Mouse (Mus musculus) megakaryocyte, embryonic 14.5 days (primary cell): ENCODE results near the gene Pdp2. TPM values are rescaled to one million over a fixed set of nuclear protein-coding genes. Genes with fewer than 3 reads are reported as not detected.
"Not testable (repeated sequence)": the region's sequence is repeated elsewhere in the genome, so short reads cannot be mapped to it uniquely, and the experiment has no call there.

Source experiments
- H3K27me3 ChIP-seq: replicated peaks from 2 replicates; pipeline ENCODE3; 2012; ENCODE audit warnings: inconsistent platforms
- H3K36me3 ChIP-seq: replicated peaks from 2 replicates; pipeline ENCODE3; 2012; ENCODE audit warnings: low read length, inconsistent platforms, mixed read lengths
- H3K4me1 ChIP-seq: 2 replicates; pipeline ENCODE4 v1.6.1; 2012; ENCODE audit warnings: inconsistent platforms
- H3K4me3 ChIP-seq: replicated peaks from 2 replicates; pipeline ENCODE3; 2012; ENCODE audit warnings: moderate library complexity, mild to moderate bottlenecking, inconsistent platforms
- H3K9me3 ChIP-seq: 2 replicates; pipeline ENCODE4 v1.6.1; 2012; ENCODE audit warnings: inconsistent platforms
- FLI1 ChIP-seq: IDR thresholded peaks from 2 replicates; pipeline ENCODE4 v1.6.1; 2012; ENCODE audit warnings: low read length, inconsistent platforms, mixed read lengths
- GATA1 ChIP-seq: IDR thresholded peaks from 3 replicates; pipeline ENCODE4 v1.6.1; 2012; ENCODE audit warnings: mixed read lengths, low read length, inconsistent platforms, borderline replicate concordance
- polyA plus RNA-seq: library from polyadenylated mRNA; stranded (reverse); fragments of >175 nt; gene quantifications from 2 replicates; pipeline ENCODE4 v1.2.3, GENCODE M21; 2012; ENCODE audit warnings: low replicate concordance; ENCODE audit not compliant: insufficient read depth

Pdp2 gene
- polyA plus RNA-seq, 1 experiment: 1.3 TPM

DNA sequence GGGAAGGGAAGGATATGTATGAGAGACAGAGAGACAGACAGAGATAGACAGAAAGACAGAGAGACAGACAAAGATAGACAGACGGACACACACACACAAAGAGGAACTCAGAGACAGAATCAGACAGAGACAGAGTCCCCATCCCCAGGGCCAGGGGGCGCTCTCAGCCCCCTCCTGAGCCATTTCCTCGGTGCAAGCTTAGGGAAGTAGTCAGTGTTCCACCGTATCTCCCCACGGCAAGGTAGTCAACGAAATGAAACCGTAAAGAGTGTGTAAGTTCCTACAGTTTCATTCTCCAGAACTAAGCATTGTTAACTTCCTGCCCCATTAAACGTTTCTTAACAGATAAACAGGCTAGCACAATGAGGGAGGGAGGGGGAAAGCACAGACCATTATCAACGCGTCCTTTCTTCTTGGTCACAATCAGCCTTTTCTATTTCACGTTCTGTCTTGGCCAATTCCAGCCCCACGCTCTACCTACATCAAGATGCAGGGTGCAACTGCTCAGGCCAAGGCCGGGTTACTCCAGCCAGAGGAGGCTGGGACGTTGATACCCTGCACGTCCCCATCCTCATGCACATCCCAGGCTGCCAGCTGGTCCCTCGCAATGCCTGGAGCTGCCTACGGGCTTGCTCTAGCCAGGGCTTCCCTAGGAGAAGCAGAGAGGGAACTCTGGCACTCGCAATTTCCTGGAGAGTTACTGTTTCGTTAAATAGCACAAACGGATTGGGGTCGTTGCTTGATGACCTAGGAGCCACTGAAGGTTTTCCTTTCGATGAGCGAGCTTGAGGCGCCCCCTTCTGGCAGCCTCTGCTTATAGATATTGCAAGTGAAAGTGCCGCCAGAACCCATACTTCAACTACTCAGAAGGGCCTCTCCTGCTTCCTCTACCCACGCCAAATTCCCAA is 20.6 kb upstream of the Pdp2 start:
- Histone ChIP-seq H3K4me1 (peaks cover 33% of the 10 kb centered on the region), H3K9me3 (no peaks in the 10 kb centered on the region), H3K27me3 (no peaks in the 10 kb centered on the region), H3K36me3 (no peaks in the 10 kb centered on the region), H3K4me3 (peak overlapping the region; percentile 97)
- TF ChIP-seq FLI1 (no peak), GATA1 (no peak)

DNA sequence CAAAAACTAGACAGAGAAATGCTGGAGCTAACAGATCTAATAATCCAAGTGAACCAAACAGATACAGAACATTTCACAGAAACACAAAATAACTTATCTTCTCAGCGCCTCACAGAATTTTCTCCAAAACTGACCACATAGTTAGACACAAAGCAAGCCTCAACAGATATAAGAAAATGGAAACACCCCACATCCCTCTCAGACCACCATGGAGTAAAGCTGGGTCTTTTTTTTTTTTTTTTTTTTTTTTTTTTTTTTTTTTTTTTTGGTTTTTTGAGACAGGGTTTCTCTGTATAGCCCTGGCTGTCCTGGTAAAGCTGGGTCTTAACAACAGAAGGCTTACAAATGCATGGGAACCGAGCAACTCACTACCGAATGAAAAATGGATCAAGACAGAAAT is 14.4 kb upstream of the Pdp2 start:
- no peak for TF ChIP-seq FLI1
- no peak for TF ChIP-seq GATA1
- Histone ChIP-seq H3K36me3 (no peaks in the 10 kb centered on the region), H3K27me3 (no peaks in the 10 kb centered on the region), H3K4me3 (no peak overlapping the region), H3K9me3 (0 out of 2 replicates have a peak, but pooled peaks cover 2% of the 10 kb centered on the region), H3K4me1 (peaks cover 23% of the 10 kb centered on the region)

DNA sequence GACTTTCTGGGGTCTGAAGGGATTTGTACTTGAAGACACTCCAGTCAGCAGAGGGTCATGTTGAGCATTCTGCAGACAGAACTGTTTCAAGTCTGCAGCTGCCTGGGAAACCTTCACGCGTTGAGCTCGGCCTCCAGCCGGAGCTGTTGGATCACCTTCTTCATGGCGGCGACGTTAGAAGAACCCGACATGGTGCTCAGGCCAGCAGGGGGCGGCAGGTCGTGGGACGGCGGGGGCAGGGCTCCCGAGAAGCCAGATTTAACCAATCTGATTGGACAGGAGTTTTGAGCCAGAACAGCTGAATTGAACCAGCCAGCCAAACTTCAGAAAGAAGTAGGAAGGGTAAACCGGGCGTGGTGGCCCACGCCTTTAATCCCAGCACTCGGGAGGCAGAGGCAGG is 13.6 kb upstream of the Pdp2 start:
- H3K36me3 ChIP-seq, H3K4me3 ChIP-seq, H3K9me3 ChIP-seq, H3K27me3 ChIP-seq: not testable (repeated sequence)
- H3K4me1 ChIP-seq: peaks cover 23% of the 10 kb centered on the region

- H3K27me3 ChIP-seq: peaks cover 1% of the 10 kb centered on the region
- TF ChIP-seq FLI1 (no peak), GATA1 (no peak)
- H3K4me1 ChIP-seq: peaks cover 4% of the 10 kb centered on the region; the same call in 1 of the 2 replicates
- H3K36me3 ChIP-seq: no peaks in the 10 kb centered on the region
- peaks cover 11% of the 10 kb centered on the region for H3K9me3 ChIP-seq
- H3K4me3 ChIP-seq: no peak overlapping the region
These were observed 6.7 kb upstream of the Pdp2 start for GRCm38 (mm10) chr8:104584522-104584921.

DNA sequence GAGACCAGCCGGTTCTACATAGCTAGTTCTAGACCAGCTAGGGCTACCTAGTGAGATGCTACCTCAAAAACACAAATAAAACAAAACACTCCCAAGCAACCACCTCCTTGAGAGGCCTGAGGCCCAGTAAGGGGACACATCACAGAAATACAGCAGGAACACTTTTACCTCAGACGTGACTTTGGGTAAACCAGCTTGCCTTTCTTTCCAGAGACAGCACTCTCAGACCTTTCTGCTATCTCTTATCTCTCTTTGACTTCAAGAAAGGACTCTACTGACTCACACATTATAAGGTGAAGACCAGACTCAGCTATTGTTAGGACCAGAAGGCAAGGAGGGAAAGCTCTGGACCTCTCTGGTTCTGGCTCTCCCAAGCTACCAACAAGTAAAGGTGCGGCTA is 967 bp upstream of the Pdp2 start:
- Histone ChIP-seq H3K27me3 (peaks cover 1% of the 10 kb centered on the region), H3K4me1 (peaks cover 53% of the 10 kb centered on the region), H3K9me3 (no peaks in the 10 kb centered on the region), H3K36me3 (peaks cover 22% of the 10 kb centered on the region), H3K4me3 (no peak overlapping the region)
- TF ChIP-seq GATA1 (no peak), FLI1 (no peak)

GRCm38 (mm10) chr8:104591856-104592255 is 605 bp downstream of the Pdp2 start:
- no peak for TF ChIP-seq GATA1
- TF ChIP-seq FLI1: no peak
- Histone ChIP-seq H3K27me3 (peaks cover 1% of the 10 kb centered on the region), H3K36me3 (peaks cover 37% of the 10 kb centered on the region), H3K4me1 (peaks cover 61% of the 10 kb centered on the region), H3K9me3 (no peaks in the 10 kb centered on the region), H3K4me3 (peak overlapping the region; percentile 97)

DNA sequence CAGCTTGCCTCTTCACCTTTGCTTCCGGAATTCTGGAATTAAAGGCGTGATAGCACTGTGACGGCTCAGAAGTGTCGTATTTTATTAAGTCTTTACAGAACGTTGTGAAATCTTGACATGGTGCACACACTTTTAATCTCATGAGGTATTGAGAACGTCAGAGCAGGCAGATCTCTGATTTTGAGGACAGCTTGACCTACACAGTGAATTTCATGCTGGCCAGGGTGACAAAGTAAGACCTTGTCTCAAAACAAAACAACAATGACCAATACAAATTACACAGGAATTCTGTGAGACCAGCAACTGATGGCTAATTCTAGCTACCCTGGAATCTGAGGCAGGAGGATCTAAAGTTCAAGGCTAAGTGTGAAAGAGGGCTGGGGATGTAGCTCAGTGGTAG is 1.3 kb downstream of the Pdp2 start:
- Histone ChIP-seq H3K9me3 (no peaks in the 10 kb centered on the region), H3K4me1 (peaks cover 61% of the 10 kb centered on the region), H3K27me3 (no peaks in the 10 kb centered on the region), H3K36me3 (peaks cover 44% of the 10 kb centered on the region), H3K4me3 (peak overlapping the region; percentile 97)
- TF ChIP-seq FLI1 (no peak), GATA1 (no peak)

DNA sequence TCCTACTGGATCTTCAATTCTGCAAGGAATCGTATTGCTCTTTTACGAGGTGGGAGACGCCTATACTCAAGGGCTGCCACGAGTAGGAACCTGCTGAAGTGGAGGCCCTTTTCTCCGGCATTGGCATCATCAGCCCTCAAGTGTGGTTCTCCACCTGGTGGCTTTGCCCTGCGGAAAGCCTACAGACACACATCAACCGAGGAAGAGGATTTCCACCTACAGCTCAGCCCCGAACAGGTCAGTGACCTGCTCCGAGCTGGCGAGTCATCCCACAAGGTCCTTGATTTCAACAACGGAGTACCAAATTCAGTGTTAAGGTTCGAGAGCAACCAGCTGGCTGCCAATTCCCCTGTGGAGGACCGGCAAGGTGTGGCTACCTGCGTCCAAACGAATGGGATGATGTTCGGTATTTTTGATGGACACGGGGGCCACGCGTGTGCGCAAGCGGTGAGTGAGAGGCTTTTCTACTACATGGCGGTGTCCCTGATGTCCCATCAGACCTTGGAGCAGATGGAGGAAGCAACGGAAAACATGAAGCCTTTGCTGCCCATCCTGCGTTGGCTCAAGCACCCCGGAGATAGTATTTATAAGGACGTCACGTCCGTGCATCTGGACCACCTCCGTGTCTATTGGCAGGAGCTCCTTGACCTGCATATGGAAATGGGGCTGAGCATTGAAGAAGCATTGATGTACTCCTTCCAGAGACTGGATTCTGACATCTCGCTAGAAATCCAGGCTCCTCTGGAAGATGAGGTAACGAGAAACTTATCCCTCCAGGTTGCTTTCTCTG is 2.5 kb downstream of the Pdp2 start:
- H3K4me3 ChIP-seq: no peak overlapping the region
- no peaks in the 10 kb centered on the region for H3K9me3 ChIP-seq
- TF ChIP-seq GATA1 (no peak), FLI1 (no peak)
- H3K36me3 ChIP-seq: peaks cover 56% of the 10 kb centered on the region
- peaks cover 65% of the 10 kb centered on the region for H3K4me1 ChIP-seq
- no peaks in the 10 kb centered on the region for H3K27me3 ChIP-seq

- H3K4me1 ChIP-seq: peaks cover 58% of the 10 kb centered on the region
These were observed 3.5 kb downstream of the Pdp2 start for GRCm38 (mm10) chr8:104594611-104595362.

DNA sequence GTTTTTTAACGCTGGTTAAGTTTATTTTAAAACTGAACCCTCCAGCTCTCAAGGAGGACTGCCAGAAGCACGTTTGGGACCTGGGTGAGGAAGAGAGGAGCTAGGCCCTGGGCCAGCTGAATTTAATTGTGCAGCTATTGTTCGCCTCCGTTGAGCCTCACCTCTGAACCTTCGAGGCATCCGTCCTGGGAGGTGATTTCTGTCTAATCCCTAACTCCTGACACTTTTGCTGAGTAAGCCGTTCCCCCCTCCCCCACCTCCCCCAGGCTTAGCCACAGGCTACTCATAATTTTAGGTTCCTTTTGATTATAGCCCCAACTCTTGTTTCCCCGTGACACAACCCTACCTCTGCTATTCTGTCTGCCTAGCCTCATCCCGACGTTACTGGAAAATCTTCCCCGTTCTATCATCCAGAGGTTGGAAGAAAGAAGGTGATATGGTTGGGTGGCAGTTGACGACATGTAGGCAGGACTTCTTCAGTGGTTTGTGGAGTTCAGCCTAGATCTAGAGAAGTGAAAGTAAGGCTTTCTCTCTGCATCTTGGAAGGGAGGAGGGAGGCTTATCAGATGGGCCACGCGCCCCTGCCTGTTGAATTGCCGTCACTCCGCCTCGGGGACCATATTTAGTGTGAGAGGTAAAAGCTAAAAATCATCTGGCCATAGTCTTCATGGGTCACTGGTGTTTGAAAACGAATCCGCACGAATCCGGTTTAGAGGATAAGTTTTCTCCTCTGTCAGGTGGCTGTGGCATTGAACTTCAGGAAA is 4.7 kb downstream of the Pdp2 start:
- no peaks in the 10 kb centered on the region for H3K27me3 ChIP-seq
- peaks cover 50% of the 10 kb centered on the region for H3K4me1 ChIP-seq
- TF ChIP-seq GATA1: no peak
- no peak overlapping the region for H3K4me3 ChIP-seq
- H3K36me3 ChIP-seq: peaks cover 63% of the 10 kb centered on the region
- H3K9me3 ChIP-seq: no peaks in the 10 kb centered on the region

More at GRCm38 (mm10) chr8:104594611-104595362, 3.5 kb downstream of the Pdp2 start:
- TF ChIP-seq FLI1 (no peak), GATA1 (no peak)
- Histone ChIP-seq H3K4me3 (no peak overlapping the region), H3K27me3 (no peaks in the 10 kb centered on the region), H3K36me3 (peaks cover 63% of the 10 kb centered on the region), H3K9me3 (no peaks in the 10 kb centered on the region)
